Mouse (Mus musculus) adrenal gland, postnatal 25 days (tissue): ENCODE measurements around the gene Fbxo34. TPM values are rescaled to one million over a fixed set of nuclear protein-coding genes. Genes with fewer than 3 reads are reported as not detected.
"Not testable (repeated sequence)": the region's sequence is repeated elsewhere in the genome, so short reads cannot be mapped to it uniquely, and the experiment has no call there.

Experiments
- DNase-seq: peaks from one replicate; pipeline ENCODE4 v3.0.0; 2021; ENCODE audit warnings: mixed read lengths
- long read RNA-seq: library from polyadenylated mRNA; stranded (forward); transcript quantifications from one replicate; pipeline ENCODE4 v2.0.0, GENCODE M21; 2021
- total RNA-seq: library from RNA; stranded (reverse); gene quantifications from 2 replicates; pipeline ENCODE4 v1.2.3, GENCODE M21; 2021

The Fbxo34 gene
- 19.6 and 25.3 TPM in 2 replicates for total RNA-seq
- long read RNA-seq, transcript Fbxo34-205 (3 exons, 2,993 nt), result major isoform, 26 of 45 reads
- long read RNA-seq, transcript Fbxo34-201 (2 exons, 2,937 nt), result minor isoform, 7 of 45 reads
- long read RNA-seq, partial matches to known transcripts, result 0 of 45 reads
- long read RNA-seq, other reads (novel, unspliced or antisense), result 6 of 45 reads

DNA sequence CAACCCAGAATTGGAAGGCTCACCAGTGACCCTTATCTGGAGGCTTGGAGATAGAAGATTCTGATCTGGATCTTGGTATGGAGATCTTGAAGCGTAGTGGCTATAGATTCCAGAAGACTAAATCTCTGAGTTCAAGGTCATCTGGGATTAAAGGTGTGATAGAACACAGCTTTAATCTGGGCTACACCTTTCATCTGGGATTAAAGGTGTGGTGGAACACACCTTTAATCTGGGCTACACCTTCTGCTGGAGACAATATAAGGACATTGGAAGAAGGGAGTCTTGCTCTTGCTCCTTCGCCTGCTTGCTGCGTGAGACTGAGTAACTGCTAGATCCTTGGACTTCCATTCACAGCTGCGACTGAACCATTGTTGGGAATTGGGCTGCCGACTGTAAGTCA, at the start of gene Fbxo34:
TSS of gene Fbxo34 (plus strand) at position 301 of the 400 bp plus-strand sequence.
- DNase-seq, result not testable (repeated sequence)

DNA sequence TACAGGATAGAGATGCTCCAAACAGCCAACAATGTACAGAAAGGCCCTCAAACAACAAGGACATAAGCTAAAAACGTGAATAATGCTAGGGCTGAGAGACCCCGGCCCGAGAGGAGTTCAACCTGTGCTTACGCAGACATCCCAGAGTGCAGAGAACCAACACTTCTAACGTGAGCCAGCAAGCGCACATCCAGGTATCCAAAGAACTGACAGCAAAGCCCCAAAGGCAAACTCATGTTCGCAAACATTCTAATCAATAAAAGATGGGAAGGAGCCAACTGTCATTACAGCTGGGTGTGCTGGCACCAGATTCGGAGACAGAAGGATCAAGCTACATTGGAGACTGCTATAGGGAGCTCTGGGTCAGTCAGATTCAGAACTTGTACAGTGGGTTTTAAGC, 47.5 kb upstream of the Fbxo34 start:
- no peak for DNase-seq

DNA sequence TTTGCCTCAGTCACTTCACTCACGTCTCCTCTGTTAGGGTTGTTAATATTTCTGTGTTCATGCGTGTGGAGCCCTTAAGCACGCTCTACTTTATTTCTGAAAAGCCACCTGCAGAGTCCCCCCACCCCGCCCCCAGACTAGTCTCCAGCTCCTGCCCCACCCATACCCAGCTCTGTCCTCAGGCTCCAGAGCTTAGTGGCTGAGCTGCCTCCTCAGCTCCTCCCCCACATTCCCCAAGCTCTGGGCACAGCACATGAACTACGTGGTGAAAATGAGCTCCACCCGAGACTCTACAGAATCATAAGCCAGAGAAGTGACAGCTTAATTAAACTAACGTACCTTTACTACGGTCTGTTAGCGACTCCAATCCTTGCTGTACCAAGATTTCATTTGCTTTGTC, 44.2 kb upstream of the Fbxo34 start:
- DNase-seq, result no peak

DNA sequence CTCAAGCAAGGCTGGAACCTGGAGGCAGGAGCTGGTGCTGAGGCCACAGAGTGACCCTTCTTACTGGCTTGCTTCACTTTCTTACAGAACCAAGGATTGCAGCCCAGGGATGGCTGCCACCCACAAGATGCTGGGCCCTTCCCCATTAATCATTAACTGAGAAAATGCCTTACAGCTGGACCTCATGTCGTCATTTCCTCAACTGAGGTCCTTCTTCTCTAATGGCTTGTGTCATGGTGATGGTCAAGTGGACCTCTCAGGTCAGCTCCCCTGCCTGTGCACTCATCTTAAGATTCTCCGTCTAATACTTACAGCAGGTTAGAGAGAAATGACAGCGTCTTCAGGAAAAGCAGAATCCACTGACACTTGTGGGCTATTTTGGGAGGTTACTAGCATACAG, 32.9 kb upstream of the Fbxo34 start:
- no peak for DNase-seq

DNA sequence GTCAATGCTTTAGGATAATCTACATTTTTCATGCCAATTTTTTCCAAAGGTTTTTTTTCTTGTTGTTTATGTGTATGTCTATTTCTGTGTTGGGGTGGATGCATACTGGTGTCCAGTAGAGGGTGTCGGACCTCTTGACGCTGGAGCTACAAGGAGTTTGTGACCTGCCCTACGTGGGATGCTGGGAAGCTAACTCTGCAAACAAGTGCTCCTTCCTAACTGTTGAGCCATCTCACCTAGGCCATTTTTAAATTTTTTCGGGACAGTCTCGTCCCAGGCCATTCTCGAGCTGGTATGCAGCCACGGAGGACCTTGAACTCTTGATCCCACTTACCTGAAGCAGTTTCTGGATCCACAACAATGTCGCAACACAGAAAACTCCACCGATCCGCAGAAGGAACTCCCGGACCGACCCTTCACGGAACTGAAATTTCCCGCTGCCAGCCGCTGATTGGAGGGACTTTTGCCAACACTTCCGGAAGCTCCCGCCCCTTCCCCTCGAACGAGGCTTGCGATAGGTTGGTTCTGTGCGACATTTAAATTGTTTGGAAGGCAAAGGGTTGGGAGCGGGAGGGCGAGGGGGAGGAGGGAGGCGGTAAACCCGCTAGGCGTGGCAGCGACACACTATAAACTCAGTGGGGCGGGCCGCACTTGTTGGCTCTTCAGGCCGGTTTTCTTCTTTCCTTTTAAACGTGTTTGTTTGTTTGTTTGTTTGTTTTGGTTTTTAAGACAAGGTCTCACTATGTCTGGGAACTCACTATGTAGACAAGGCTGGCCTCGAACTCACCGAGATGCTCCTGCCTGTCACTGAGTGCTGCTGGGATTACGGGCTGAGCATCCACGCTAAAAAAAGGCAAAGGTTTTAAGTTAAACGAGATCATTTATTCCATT, 32.2 kb upstream of the Fbxo34 start, which contains the start of gene Dlgap5:
TSS of gene Dlgap5 (minus strand) at position 633 of the 891 bp plus-strand sequence.
- DNase-seq, result peak; percentile 88

DNA sequence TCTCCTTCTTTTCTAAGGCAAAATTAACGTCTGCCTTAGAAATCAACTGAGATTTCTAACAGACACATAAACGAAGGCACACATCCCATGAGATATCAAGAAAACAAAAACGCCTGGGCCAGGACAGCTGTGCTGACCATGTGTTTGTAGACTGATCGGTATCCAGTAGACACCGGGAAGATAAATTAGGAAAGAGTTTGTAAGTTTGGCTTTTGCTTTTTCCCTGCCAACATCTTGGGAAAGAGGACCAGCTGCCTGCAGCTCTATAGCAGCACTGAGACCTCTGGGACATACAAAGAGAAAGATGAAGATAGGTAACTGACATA, 31.6 kb upstream of the Fbxo34 start:
- no peak for DNase-seq

DNA sequence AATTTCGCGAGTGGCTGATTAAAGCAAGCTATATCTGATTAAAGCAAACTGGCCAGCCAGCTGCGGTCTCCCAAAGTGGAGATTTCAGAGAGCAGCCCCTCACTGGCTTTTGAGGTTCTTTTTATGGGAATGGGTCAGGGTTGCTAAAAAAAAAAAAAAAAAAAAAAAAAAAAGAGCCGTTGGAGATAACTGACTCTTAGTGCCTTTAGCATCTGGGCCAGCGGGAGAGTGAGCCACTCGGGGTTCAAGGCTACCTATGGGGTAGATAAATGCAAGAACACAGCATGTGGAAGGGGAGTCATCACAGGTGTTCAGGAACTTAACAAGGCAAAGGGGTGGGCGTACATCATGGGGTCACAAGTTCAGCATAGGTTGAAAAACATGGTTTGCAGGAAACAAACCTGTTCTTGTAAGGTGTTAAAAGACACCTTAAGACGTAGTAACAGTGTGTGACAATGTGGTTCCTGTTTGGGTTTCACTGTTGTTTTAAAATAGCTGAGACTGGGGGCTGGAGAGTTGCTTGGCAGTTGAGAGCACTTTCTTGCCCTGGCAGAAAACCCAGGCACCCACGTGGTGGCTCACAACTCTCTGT, 31.1 kb upstream of the Fbxo34 start:
- no peak for DNase-seq

DNA sequence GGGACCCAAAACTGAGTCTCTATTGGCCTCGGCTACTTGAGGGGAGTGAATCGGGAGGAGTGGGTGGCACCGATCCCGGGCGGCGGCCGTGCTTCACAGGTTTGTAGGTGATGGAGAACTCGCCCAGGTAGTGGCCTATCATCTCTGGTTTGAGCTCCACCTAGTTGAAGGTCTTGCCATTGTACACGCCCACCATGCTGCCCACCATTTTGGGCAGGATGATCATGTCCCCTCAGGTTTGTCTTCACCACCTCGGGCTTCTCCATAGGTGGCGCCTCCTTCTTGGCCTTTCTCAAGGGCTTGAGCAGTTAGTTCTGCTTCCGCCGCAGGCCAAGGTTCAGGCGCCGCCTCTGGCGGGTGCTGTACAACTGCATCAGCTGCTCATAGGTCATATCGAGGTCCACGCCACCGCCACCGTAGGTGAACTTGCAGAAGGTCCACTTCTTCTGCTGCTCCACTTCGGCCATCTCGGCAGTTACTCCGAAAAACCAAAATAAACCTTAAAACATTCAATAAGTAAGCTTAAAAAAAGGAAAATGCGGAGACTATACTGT, 30.4 kb upstream of the Fbxo34 start:
- DNase-seq, result no peak

DNA sequence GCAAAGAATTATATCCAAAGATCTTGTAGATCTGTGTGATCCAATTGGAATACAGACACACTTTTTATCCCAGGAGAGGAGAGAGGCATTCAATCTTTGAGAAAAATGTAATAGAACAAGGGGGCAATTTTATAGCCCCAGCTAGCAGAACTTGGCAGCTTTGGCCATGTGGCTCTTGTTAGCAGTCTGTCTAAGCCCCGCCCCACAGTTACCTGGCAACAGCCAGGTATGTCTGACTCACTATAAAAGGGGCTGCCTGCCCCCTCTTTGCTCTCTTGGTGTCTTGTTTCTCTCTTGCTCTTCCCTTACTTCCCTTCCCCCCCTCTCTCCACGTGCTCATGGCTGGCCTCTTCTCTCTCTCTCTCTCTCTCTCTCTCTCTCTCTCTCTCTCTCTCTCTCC, 28.6 kb upstream of the Fbxo34 start:
- DNase-seq, result no peak

DNA sequence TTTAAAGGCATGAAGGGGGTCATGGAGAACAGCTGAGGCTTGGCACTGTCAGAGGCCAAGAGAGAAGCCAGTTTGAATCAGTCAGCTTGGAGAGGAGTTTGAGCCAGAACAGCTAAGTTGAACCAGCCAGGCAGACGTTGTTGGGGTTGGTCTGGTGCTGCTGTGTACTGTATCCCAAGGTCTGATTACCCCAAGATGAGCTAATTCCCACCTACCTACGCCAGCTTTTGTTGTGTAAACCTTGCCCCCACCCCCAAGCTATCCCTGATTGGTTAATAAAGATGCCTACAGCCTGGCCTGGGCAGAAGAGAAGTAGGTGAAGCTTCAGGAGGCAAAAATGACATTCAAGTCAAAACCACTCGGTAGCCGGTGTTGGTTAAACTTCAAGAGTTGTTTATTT, 27.8 kb upstream of the Fbxo34 start:
- no peak for DNase-seq

DNA sequence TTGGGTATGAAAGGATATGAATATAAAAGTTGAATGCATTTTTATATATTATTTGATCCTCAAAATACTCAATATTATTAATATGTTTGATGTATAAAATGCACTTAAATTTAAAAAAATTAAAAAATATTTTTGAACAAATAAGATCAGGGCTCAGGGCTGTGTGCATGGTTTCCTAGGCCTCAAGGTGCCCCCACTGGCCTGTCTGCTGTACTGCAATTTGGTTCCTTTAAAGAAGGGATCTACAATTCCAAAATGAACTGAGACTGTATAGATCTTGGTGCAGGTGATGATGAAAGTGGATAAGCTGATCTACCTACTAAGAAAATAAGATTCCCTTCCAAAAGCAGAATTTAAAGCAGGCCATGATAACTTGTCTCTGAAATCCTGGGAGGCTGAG, 17.2 kb upstream of the Fbxo34 start:
- DNase-seq, result no peak

DNA sequence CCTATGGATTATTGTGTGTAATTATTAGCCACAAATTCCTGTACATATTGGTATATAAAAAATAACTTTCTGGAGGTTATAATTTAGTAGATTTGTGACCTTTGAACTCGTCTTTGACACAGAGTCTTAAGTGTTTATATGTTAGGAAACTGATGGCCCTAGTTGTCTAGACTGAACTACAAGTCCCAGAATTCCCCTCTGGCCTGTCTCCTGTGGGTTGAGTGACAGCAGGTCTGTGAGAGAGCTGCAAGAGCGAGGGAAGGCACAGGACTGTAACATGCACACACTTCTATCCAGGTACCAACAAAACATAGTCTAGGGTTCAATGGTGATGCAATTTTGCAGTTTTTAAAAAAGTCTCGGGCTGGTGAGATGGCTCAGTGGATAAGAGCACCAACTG, 11.3 kb upstream of the Fbxo34 start:
- no peak for DNase-seq

DNA sequence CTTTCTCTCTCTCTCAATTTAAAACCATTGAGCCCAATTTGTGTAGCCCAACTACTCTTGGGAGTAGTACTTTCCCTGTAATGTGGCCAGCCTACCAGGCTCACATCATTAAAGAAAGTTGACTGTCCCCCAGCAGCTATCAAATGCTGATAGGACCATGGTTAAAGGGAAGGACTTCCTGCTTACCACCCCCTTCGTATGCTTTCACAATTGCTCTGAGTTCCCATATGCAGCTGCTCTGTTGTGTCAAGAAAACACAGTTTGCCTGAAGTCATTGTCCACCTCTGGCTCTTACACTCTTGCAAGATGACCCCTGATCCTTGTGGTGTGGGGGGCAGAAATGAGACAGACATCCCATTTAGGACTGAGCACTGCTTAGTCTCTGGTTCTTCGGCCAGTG, 5.3 kb upstream of the Fbxo34 start:
- no peak for DNase-seq

DNA sequence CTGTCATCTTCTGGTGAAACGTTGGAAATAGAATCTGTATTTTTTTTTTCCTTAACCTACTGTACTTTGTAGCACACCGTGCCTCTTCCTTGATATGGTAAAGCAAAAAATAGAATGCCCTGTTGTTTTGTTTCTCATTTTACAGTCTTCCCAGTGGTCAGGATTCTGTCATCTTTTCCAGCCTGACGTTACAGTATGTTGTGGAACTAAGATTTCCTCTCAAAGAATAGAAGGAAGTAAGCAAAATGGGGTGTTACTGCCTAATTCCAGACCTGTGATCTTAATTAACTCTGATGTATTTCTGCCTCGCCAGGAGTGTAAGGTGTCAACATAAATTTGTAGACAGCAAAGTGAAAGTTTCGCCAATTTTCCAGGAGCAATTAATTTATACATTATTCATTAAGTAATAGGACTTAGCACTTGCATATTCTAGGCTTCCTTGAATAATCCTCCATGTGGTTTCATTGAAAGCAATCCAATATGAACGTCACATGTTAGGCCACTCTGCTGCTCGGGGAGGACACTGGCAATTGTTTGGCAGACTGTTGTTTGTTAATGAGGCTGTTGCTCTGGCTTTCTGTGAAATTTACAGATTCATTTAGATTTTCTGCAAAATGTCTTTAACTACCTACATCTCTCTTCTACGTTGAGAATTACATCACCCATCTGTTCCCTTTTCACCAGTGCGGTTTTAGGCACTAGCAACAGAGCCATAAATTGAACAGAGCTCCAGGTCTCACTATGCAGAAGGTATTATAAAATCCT, 4.7 kb upstream of the Fbxo34 start:
- DNase-seq, result no peak

DNA sequence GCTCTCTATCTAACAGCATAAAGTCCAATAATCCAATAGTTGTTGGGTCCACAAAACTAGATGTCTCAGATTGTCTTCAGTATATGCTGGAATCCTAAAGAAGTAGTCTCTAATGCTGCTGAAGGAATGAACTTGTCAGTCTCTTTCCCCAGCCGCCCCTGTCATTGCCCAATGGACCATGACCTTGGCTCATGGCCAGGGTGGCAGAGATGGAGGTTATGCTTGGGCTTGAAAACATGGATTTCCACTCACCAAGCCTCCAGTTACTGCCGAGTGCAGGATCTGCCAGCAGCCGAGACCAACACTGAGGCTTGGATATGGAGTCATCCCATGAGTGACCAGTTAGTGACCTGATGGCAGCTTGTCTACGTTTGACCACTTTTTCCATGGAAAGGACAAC, 9.3 kb downstream of the Fbxo34 start:
- DNase-seq, result peak; percentile 82

DNA sequence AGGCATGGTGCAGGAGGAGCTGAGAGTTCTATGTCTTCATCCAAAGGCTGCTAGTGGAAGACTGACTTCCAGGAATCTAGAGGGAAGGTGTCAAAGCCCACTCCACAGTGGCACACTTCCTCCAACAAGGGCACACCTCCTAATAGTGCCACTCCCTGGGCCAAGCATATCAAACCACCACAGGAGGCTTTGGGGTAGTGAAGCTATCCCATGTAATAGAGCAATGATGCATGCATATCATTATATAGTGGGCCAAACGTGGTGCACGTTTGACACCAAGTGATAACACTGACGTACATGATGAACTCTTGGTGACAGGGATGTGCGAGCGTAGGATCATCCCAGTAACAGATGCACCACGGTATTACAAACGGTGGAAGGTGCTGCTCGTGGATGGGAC, 11.8 kb downstream of the Fbxo34 start:
- no peak for DNase-seq

DNA sequence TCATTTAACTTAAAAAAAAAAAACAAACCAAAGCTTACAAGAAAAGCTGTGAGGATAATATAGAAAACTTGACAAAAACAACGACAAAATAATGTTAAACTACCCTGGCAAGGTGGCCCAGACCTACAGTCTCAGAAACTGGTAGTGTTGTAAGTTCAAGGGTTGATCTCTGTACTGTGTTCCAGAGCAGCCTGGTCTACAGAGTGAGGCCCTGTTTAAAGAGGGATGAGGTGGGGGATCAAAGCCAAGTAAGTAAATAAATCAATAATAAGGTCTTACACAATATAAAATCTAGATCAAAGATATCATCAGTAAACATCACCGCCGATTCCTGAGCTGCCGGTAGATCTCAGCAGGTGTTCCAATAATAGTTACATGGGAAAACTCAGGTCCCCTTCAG, 12.2 kb downstream of the Fbxo34 start:
- no peak for DNase-seq

DNA sequence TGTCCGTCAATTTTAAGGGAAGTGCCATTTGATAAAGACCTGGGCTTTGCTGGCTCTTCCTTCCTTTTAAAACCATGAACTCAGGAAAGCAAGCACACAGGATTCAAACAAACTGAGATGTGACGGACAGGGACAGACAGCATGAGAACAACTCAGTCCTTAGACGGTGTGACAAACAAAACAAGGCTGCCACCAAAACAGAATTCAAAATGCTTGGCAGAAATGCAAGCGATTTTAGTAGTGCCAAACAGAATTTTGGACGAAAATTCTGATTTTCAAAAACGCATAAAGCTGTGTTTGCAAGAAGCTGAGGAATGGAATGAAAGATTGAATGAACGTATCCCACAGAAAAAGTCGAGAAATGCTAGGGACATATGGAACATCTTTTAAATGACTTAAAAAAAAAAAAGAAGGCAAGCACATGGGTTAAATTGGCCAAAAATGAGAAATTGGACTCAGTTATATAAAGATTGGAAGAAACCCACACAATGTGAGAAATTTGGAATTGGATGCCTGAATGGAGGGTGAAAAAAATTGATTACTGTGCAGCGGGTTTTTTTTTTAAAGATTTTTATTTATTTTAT, 12.7 kb downstream of the Fbxo34 start:
- no peak for DNase-seq

DNA sequence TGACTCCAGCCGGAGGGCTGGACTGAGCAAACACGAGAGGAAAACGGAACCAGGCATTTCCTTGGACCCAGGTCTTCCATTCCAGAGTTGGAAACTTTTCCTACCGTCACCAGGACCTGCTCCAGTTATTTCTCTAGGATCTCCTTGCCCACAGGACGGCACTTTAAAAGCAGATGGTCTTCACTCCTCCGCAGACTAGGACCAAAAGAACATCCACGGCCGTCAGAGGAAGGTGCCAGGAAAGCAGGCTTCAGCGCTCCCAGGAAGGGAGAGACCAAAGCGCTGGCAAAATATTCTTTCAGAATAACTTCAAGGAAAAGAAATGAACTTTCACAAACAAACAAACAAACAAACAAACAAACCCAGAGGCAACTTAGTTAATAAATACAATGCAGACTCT, 14.2 kb downstream of the Fbxo34 start:
- no peak for DNase-seq

DNA sequence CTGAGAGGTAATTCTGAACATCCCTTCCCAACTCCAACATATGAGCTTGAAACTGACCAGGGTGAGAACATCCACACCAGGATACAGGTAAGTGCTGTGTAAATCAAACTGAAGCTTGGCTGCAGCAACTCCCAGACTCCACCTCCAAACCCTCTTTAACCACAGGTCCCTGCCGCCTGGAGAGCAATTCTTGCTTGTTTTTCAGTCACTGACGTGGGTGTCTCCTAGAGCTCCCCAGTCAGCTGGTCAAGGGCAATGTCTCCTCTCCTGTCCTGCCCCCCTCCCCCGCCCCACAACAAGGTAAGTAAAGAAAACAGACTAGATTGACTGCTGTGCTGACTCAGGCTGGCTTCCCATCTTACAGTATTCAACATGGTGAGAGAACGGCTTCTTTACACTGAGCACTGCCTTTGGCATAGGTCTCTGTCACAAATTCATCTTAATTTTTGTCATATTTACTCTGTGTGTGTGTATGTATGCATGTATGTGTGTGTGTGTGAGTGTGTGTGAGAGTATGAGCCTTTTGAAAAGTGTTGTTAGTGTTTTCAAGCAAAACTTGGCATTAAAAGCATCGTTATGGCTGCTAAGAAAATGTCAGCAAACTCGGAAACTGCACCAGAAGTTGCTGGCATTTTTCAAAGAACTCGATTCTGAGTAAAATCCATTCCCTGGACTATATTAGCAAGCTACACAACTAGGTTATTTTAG, 15.4 kb downstream of the Fbxo34 start:
- no peak for DNase-seq

DNA sequence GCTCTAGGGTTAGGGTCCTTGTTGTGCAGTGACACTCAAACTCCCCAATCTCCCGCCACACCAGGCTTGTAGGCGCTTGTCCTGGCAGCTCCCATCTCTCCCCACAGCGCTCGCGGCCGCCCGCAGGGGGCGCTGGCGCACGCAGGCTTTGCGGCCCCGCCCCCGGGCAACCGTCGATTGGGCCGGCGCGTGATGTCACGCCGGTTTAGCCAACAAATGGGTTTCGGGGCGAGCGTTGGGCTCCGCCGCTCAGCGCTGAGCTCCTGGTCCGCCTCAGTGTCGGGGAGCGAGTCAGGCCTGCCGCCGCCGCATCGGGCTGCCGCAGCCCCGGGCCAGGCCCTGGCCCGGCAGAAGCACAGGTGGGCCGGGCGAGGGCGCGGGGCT, 22.1 kb downstream of the Fbxo34 start:
- DNase-seq, result peak; percentile 97
